Mouse (Mus musculus) layer of hippocampus, postnatal 25 days (tissue): ENCODE measurements at regions not wholly inside any gene's neighbourhood (a gene's known extent, or its start where the extent isn't known, plus 50 kb on each side); places are given as distances from the start of the nearest gene placed in this dataset.

Experiments used
- DNase-seq, 2 experiments: peaks; one replicate each; pipeline ENCODE4 v3.0.0; 2022; ENCODE audit warnings: mixed read lengths in 2 of 2, low spot score in 1 of 2; ENCODE audit errors: extremely low spot score in 1 of 2

DNA sequence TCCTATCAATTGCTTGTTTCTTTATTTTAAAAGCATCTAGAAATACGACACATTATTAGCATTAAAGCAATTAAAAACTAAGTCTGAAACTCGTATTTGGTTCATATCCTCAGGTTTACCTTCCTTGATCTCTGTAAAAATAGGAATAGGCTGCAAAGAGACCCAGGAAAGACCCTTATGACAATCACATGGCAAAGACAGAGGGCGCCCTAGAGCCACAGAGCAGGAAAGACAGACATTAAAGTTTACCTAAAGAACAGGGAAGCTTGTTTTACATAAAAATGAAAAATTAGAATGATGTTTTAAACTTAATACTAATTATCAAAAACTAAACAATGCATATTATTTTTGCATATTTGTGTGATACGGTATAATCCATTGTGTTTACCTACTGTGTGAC, 153.2 kb downstream of the Usp25 start:
- DNase-seq: peak in 1 of 2 experiments; percentile 63

DNA sequence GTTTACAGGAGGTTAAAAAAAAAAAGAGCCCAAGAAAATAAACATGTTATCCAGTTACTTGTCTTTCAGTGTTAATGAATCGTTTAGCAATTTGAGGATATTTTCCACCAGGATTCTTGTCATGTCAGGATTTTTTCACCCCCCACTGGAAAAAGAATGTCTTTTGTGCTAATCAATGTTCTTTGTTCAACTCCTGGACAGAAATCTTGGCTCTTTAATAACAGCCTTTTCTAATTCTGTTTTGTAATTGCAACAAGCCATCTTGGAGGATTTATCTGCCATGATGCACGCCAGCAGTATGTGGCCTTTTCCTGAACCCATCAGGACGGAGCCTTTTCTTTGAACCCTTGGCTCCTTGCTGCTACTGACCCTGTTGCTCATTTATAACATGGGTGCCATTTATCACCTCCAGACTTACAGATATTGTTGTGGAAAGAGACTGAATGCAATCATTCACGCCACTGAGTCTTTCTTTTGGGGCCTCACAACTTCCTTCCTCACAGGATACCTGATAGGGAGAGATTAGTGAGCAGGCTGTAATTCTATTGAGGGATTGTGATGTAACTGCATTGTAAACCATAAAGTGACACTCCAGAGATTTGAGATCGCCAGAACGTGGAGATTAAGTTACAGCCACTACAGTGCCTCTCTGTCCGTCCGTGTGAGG, 159.7 kb downstream of the Usp25 start:
- DNase-seq: no peak

DNA sequence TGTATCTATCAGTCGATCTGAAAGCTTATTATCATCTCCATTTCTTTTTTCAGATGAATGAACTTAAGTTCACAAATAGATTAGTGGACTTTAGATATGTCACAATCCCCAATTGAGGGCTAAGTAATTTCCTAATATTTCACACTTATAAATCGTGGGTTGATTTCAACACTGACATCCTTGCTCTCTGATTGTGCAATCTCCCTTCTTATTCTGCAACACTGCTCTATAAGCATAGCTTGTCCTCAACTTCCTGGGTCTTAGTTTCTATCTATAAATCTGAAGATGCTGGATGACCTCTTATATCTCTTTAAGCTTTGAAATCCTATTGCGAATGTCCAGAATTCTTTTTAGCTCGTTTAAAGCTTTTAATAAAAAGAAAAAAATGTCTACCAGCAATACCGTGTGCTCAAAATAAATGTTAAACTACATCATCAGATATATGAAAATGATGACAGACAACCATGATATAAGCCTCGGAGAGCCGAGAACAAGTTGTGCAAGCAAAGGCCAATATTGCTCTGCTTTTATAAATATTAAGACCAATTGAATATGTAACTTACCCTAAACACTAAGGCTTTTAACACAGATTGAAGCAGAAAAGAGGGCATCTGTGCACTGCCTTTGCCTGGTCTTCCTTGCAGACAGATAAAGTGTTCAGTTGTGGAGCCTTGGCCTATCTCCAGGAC, 161.4 kb downstream of the Usp25 start:
- no peak for DNase-seq

DNA sequence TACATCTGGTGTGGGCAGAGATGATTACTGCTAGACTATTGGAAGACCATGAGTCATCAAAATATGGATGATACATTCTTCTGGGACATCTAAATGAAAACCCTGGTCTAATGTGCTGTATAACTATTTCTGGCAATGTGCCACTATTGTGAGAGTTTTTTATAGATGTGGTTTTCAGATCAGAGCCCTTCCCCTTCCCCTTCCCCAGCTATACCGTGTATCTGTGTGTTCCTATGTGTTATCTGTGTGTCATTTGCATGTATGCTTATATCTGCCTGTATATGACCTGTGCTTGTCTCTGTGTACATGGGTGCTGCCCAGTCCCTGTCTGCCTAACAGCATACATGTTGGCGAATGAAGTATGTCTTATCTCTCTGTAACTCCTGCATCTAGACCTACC, 167.5 kb downstream of the Usp25 start:
- DNase-seq: no peak
